Mouse (Mus musculus): ENCODE results near the gene Spaca6. TPM values are rescaled to one million over a fixed set of nuclear protein-coding genes. Genes with fewer than 3 reads are reported as not detected.
"Not testable (repeated sequence)": the region's sequence is repeated elsewhere in the genome, so short reads cannot be mapped to it uniquely, and the experiment has no call there.

The Spaca6 gene
- polyA plus RNA-seq, 1 experiment from 2014 or later: 29.6 TPM

GRCm38 (mm10) chr17:17829816-17830535, 3.0 kb downstream of the Spaca6 start:
- Histone ChIP-seq H3K27me3 (replicated peaks) (no peaks in the 10 kb centered on the region), H3K4me2 (peak overlapping the region; percentile 67), H3K9me3 (no peaks in the 10 kb centered on the region), H3K4me1 (peaks cover 41% of the 10 kb centered on the region), H3K36me3 (0 out of 2 replicates have a peak, but pooled peaks cover 6% of the 10 kb centered on the region), H3K4me3 (replicated peaks) (peak overlapping the region; percentile 82), H3K9ac (peak overlapping the region; percentile 3), H3K27ac (peak overlapping the region; percentile 99)
- 42% methylated on average over 23 of the region's 23 CpGs for WGBS
- ATAC-seq (ENCODE audit: insufficient read depth, low FRiP score, low read depth): no peak

- Histone ChIP-seq H3K36me3 (peaks cover 6% of the 10 kb centered on the region; the same call in 1 of the 2 replicates), H3K4me2 (peak overlapping the region; percentile 67), H3K27me3 (replicated peaks) (no peaks in the 10 kb centered on the region), H3K4me3 (replicated peaks) (peak overlapping the region; percentile 82; the same call in 1 of the 2 replicates), H3K9me3 (no peaks in the 10 kb centered on the region), H3K27ac (no peak overlapping the region), H3K4me1 (peaks cover 45% of the 10 kb centered on the region), H3K9ac (no peak overlapping the region)
- WGBS: 62% methylated on average over 7 of the region's 7 CpGs
- no peak for ATAC-seq (ENCODE audit: insufficient read depth, low FRiP score, low read depth)
Observed at GRCm38 (mm10) chr17:17830731-17831130, 3.8 kb downstream of the Spaca6 start.

- ATAC-seq (ENCODE audit: insufficient read depth, low FRiP score, low read depth): no peak
- peaks cover 57% of the 10 kb centered on the region for H3K4me1 ChIP-seq
- WGBS: 0% methylated on average over 1 of the region's 1 CpGs
- no peak overlapping the region for H3K4me2 ChIP-seq
- no peaks in the 10 kb centered on the region for H3K27me3 ChIP-seq (replicated peaks)
- no peak overlapping the region for H3K9ac ChIP-seq
- H3K9me3 ChIP-seq: no peaks in the 10 kb centered on the region
- no peak overlapping the region for H3K4me3 ChIP-seq (replicated peaks)
- H3K36me3 ChIP-seq: peaks cover 11% of the 10 kb centered on the region; the same call in 1 of the 2 replicates
- no peak overlapping the region; the same call in 1 of the 2 replicates for H3K27ac ChIP-seq
Observed at GRCm38 (mm10) chr17:17834896-17835295, 7.9 kb downstream of the Spaca6 start.

- no peak overlapping the region for H3K9ac ChIP-seq
- H3K27ac ChIP-seq: no peak overlapping the region
- peaks cover 47% of the 10 kb centered on the region for H3K4me1 ChIP-seq
- no peak overlapping the region for H3K4me3 ChIP-seq (replicated peaks)
- 67% methylated on average over 5 of the region's 5 CpGs for WGBS
- H3K9me3 ChIP-seq: no peaks in the 10 kb centered on the region
- no peak for ATAC-seq (ENCODE audit: insufficient read depth, low FRiP score, low read depth)
- H3K36me3 ChIP-seq: peaks cover 10% of the 10 kb centered on the region; the same call in 1 of the 2 replicates
- no peak overlapping the region for H3K4me2 ChIP-seq
- no peaks in the 10 kb centered on the region for H3K27me3 ChIP-seq (replicated peaks)
Observed at GRCm38 (mm10) chr17:17836101-17836500, 9.1 kb downstream of the Spaca6 start.

- Histone ChIP-seq H3K27me3 (replicated peaks) (no peaks in the 10 kb centered on the region), H3K4me2 (peak overlapping the region; percentile 54), H3K9me3 (no peaks in the 10 kb centered on the region), H3K9ac (0 out of 2 replicates have a peak overlapping the region, but pooled peaks have one; percentile 7), H3K36me3 (peaks cover 6% of the 10 kb centered on the region; the same call in 1 of the 2 replicates), H3K27ac (peak overlapping the region; percentile 86), H3K4me3 (replicated peaks) (peak overlapping the region; percentile 50), H3K4me1 (peaks cover 42% of the 10 kb centered on the region)
- 10% methylated on average over 13 of the region's 13 CpGs for WGBS
- no peak for ATAC-seq (ENCODE audit: insufficient read depth, low FRiP score, low read depth)
Observed at GRCm38 (mm10) chr17:17837426-17837825, 10.5 kb downstream of the Spaca6 start.

GRCm38 (mm10) chr17:17837919-17838701, 11.2 kb downstream of the Spaca6 start:
- peaks cover 42% of the 10 kb centered on the region for H3K4me1 ChIP-seq

GRCm38 (mm10) chr17:17839276-17839675, 12.3 kb downstream of the Spaca6 start:
- Histone ChIP-seq H3K27ac (no peak overlapping the region), H3K9me3 (no peaks in the 10 kb centered on the region), H3K9ac (no peak overlapping the region), H3K4me2 (peak overlapping the region; percentile 54; the same call in 1 of the 2 replicates), H3K36me3 (peaks cover 6% of the 10 kb centered on the region; the same call in 1 of the 2 replicates), H3K4me1 (peaks cover 33% of the 10 kb centered on the region), H3K4me3 (replicated peaks) (no peak overlapping the region), H3K27me3 (replicated peaks) (no peaks in the 10 kb centered on the region)
- WGBS: 87% methylated on average over 2 of the region's 2 CpGs
- ATAC-seq (ENCODE audit: insufficient read depth, low FRiP score, low read depth): no peak

More at GRCm38 (mm10) chr17:17837919-17838701, 11.2 kb downstream of the Spaca6 start:
- H3K9ac ChIP-seq: peak overlapping the region; percentile 27; the same call in 1 of the 2 replicates
- WGBS: 1% methylated on average over 43 of the region's 43 CpGs
- H3K4me2 ChIP-seq: peak overlapping the region; percentile 54
- peak; percentile 98 for ATAC-seq (ENCODE audit: insufficient read depth, low FRiP score, low read depth)
- H3K4me3 ChIP-seq (replicated peaks): peak overlapping the region; percentile 50
- H3K9me3 ChIP-seq: no peaks in the 10 kb centered on the region
- H3K27me3 ChIP-seq (replicated peaks): no peaks in the 10 kb centered on the region
- H3K36me3 ChIP-seq: peaks cover 6% of the 10 kb centered on the region; the same call in 1 of the 2 replicates
- peak overlapping the region; percentile 86 for H3K27ac ChIP-seq

- Histone ChIP-seq H3K27ac (no peak overlapping the region), H3K4me2 (no peak overlapping the region), H3K9me3 (no peaks in the 10 kb centered on the region), H3K27me3 (replicated peaks) (no peaks in the 10 kb centered on the region), H3K4me3 (replicated peaks) (no peak overlapping the region), H3K36me3 (peaks cover 4% of the 10 kb centered on the region; the same call in 1 of the 2 replicates), H3K4me1 (peaks cover 18% of the 10 kb centered on the region), H3K9ac (no peak overlapping the region)
- 86% methylated on average over 7 of the region's 7 CpGs for WGBS
- no peak for ATAC-seq (ENCODE audit: insufficient read depth, low FRiP score, low read depth)
Observed at GRCm38 (mm10) chr17:17840796-17841195, 13.8 kb downstream of the Spaca6 start.

- H3K27ac ChIP-seq: no peak overlapping the region
- 70% methylated on average over 27 of the region's 27 CpGs for WGBS
- H3K36me3 ChIP-seq: no peaks in the 10 kb centered on the region; the same call in 1 of the 2 replicates
- H3K9ac ChIP-seq: no peak overlapping the region
- no peaks in the 10 kb centered on the region for H3K27me3 ChIP-seq (replicated peaks)
- no peak overlapping the region for H3K4me3 ChIP-seq (replicated peaks)
- H3K4me2 ChIP-seq: no peak overlapping the region
- H3K4me1 ChIP-seq: no peaks in the 10 kb centered on the region
- no peaks in the 10 kb centered on the region for H3K9me3 ChIP-seq
- 0 out of 2 replicates have a peak, but pooled peaks have one; percentile 35 for ATAC-seq (ENCODE audit: insufficient read depth, low FRiP score, low read depth)
Observed at GRCm38 (mm10) chr17:17843534-17844261, 16.7 kb downstream of the Spaca6 start.

GRCm38 (mm10) chr17:17844606-17845005, 17.6 kb downstream of the Spaca6 start:
- not testable (repeated sequence) for H3K27me3 ChIP-seq (replicated peaks); H3K4me3 ChIP-seq (replicated peaks); ATAC-seq (ENCODE audit: insufficient read depth, low FRiP score, low read depth); H3K4me2 ChIP-seq; H3K27ac ChIP-seq; H3K4me1 ChIP-seq; H3K9ac ChIP-seq; H3K36me3 ChIP-seq; H3K9me3 ChIP-seq
- WGBS: 72% methylated on average over 3 of the region's 3 CpGs

All from stomach, embryonic 15.5 days (tissue).